Comparison of ENCODE assay signal across 8 mouse cellular contexts in genomic region chr6:72740596-72741421, GRCm38 (mm10). TPM values are rescaled to one million over a fixed set of nuclear protein-coding genes. Genes with fewer than 3 reads are reported as not detected.
DNase-seq lines count a peak whose midpoint lies in the region; ATAC-seq and TF ChIP-seq lines count a peak whose summit lies in the region.

No protein-coding gene starts in this region.

- peak overlapping the region; percentile 18 for H3K4me3 ChIP-seq in E14TG2a.4 (replicated peaks; ENCODE audit: low read length)
- no peak overlapping the region for H3K4me3 ChIP-seq in intestine, postnatal 0 days (ENCODE audit: low read depth, low read length)

- H3K27ac ChIP-seq in intestine, postnatal 0 days (ENCODE audit: low read depth, low read length) = peak overlapping the region; percentile 2; the same call in 1 of the 2 replicates

- H3K36me3 ChIP-seq in E14TG2a.4 (ENCODE audit: insufficient read depth, low read length) = peaks cover 28% of the 10 kb centered on the region
- no peaks in the 10 kb centered on the region; the same call in 1 of the 2 replicates for H3K36me3 ChIP-seq in intestine, postnatal 0 days (ENCODE audit: control insufficient read depth, insufficient read depth)

- TF ChIP-seq CTCF in E14TG2a.4 (conservative IDR thresholded peaks at IDR 0.05; ENCODE audit: low read length) = no peak
- peak; percentile 47 for TF ChIP-seq CTCF in intestine, postnatal 0 days (IDR thresholded peaks at IDR 0.05; ENCODE audit: low read depth)

- DNase-seq in 3T3-L1 (ENCODE audit: low read depth, low spot score) = peak; percentile 34
- DNase-seq in gonadal fat pad, adult 2 months (ENCODE audit: low read depth) = peak; percentile 56
- DNase-seq in lung, postnatal 14 days = peak; percentile 82
- DNase-seq in spleen, adult 18-20 months = no peak
- no peak for DNase-seq in layer of hippocampus, adult 11-12 months (ENCODE audit: low spot score)
- DNase-seq in spleen, postnatal 14 days (ENCODE audit: low spot score in 2 of 2) = no peak

- WGBS in intestine, postnatal 0 days = 40% methylated on average over 20 of the region's 20 CpGs

- H3K4me1 ChIP-seq in E14TG2a.4 (replicated peaks; ENCODE audit: low read depth, low read length) = peaks cover 94% of the 10 kb centered on the region
- peaks cover 4% of the 10 kb centered on the region; the same call in 1 of the 2 replicates for H3K4me1 ChIP-seq in intestine, postnatal 0 days (replicated peaks; ENCODE audit: control insufficient read depth, insufficient read depth, low read length)

- H3K9ac ChIP-seq in intestine, postnatal 0 days (ENCODE audit: low read depth, low read length) = no peak overlapping the region

- H3K4me2 ChIP-seq in intestine, postnatal 0 days (replicated peaks; ENCODE audit: low read depth) = peak overlapping the region; percentile 38

- H3K27me3 ChIP-seq in E14TG2a.4 (ENCODE audit: insufficient read depth, low read length) = no peaks in the 10 kb centered on the region
- H3K27me3 ChIP-seq in intestine, postnatal 0 days (replicated peaks; ENCODE audit: control insufficient read depth, insufficient read depth, low read length) = no peaks in the 10 kb centered on the region

- no peaks in the 10 kb centered on the region for H3K9me3 ChIP-seq in E14TG2a.4 (ENCODE audit: low read length)
- no peaks in the 10 kb centered on the region for H3K9me3 ChIP-seq in intestine, postnatal 0 days (ENCODE audit: control insufficient read depth)

- ATAC-seq in intestine, postnatal 0 days = no peak; the same call in 1 of the 2 replicates

RNA-seq across cellular contexts. Expression of gene Tcf7l1, which starts 48.2 kb away (rescaled TPM):
- polyA plus RNA-seq in gonadal fat pad, adult 2 months (2012; rRNA removed) = 14.4 and 24.1 TPM in 2 replicates
- polyA plus RNA-seq in intestine, postnatal 0 days (2015; fragmentation: Nextera tagmentation; extraction: Ambion mirVana) = 6.6 and 6.8 TPM in 2 replicates

Comparison
In these comparisons a context has a peak if more than half of its experiments do, and no peak if none do; other contexts are left out.
1. DNase-seq: peak in 3T3-L1 (single experiment), gonadal fat pad, adult 2 months (single experiment) and lung, postnatal 14 days (single experiment); none in spleen, adult 18-20 months (0 of 2), layer of hippocampus, adult 11-12 months (single experiment) and spleen, postnatal 14 days (0 of 2).